Mouse (Mus musculus): ENCODE data around the gene Tmem59l. TPM values are rescaled to one million over a fixed set of nuclear protein-coding genes. Genes with fewer than 3 reads are reported as not detected.

The Tmem59l gene
- total RNA-seq, 2 experiments from 2014 or later, result 279 to 317 TPM

DNA sequence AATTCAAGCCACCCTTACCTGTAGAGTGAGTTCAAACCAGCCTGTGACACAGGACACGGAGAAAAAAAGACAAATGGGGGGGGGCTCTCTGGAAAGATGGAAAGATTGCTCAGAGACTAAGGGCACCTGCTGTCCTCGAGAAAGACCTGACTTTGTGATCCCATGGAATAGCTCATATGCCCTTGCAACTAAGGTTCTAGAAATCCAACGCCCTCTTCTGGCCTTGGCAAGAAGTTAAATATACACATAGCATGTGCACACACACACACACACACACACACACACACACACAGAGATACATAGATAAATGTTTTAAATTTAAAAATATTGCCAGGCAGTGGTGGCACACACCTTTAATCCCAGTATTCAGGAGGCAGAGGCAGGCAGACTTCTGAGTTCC, 46.9 kb downstream of the Tmem59l start:
- intact Hi-C loops (cut with DNase I), result no loop called here

DNA sequence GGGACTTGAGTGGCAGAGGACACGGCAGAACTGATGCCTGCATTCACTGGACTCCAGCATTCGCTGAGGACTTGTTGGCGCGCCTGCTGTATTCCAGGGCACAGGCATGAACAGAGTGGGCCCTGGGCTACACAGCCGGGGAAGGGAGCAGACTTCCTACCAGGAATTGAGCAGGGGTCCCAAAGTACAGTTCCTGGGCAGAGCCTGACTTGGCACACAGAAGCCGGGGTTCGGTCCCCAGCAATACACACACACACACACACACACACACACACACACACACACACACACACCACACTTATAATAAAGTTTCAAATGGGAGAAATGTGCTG, 47.3 kb downstream of the Tmem59l start:
- DNase-seq (ENCODE audit: low spot score in 2 of 2), result no peak

More for the DNA sequence above, 46.9 kb downstream of the Tmem59l start:
- no peak for DNase-seq (ENCODE audit: low spot score in 2 of 2)

GRCm38 (mm10) chr8:70439055-70439847, 47.9 kb downstream of the Tmem59l start, which contains the start of gene Crtc1:
Crtc1 (minus strand) TSS chr8:70439579.
- intact Hi-C loops (cut with DNase I), result loop anchor here (5.0 kb wide), 1 partner anchor 63 kb away; no protein-coding TSS in a partner anchor
- DNase-seq (ENCODE audit: low spot score in 2 of 2), result peak; percentile 96 to 97

More for the DNA sequence above, 47.3 kb downstream of the Tmem59l start:
- intact Hi-C loops (cut with DNase I), result loop anchor here (5.0 kb wide), 1 partner anchor 62 kb away; no protein-coding TSS in a partner anchor

DNA sequence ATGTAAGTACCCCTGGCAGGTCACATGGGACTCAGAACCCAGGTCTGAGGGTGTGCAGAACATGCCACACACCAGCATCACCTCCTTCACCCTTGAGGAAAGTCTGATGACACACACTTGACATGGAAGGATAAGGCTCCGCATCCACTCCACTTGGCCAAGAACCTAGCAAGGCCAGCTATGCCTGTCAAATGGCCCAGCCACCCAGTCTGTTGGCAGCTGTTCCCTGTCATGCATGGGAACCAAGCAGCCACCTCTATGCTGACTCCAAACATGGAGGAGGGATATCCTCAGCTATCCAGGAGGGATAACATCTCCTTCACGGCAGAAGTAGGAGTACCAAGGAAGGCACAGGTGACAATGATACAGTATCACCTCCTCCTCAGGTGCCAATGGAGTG, 48.7 kb downstream of the Tmem59l start:
- intact Hi-C loops (cut with DNase I), result loop anchor here (5.0 kb wide), 1 partner anchor 64 kb away; no protein-coding TSS in a partner anchor
- DNase-seq (ENCODE audit: low spot score in 2 of 2), result no peak

DNA sequence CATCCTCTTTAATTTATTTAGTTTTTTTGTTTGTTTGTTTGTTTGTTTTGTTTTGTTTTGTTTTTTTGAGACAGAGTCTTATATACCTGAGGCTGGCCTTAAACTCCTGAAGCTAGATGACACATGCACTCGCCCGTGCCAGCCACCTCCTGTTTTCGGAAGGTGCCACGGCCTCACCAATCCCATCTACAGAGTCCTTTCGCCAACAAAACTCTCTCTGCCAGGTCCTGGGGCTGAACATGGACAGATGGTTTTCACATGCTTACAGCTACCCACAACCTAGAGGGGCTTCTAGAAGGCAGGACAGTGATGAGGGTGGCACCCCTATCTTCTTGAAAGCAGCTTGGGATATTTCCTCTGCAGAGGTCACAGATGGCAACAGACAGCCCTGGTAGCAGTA, 52.0 kb downstream of the Tmem59l start:
- intact Hi-C loops (cut with DNase I), result loop anchor here (5.0 kb wide), 1 partner anchor 67 kb away; no protein-coding TSS in a partner anchor
- no peak for DNase-seq (ENCODE audit: low spot score in 2 of 2)

Other genes starting within 250 kb of the Tmem59l start
- 1 to 10 TPM; 9.1 to 9.6 TPM for gene Homer3, start 204.5 kb downstream of the Tmem59l start, total RNA-seq (2021)
- gene Ddx49, start 184.9 kb downstream of the Tmem59l start, total RNA-seq (2021), result 10 to 100 TPM; 47.8 to 49.8 TPM
- 100 to 1,000 TPM; 124 to 139 TPM for gene Cope, start 184.8 kb downstream of the Tmem59l start, total RNA-seq (2021)
- gene Cers1, start 171.6 kb downstream of the Tmem59l start, total RNA-seq (2021), result 100 to 1,000 TPM; 101 to 104 TPM
- gene Gdf1, start 157.5 kb downstream of the Tmem59l start, total RNA-seq (2021), result 10 to 100 TPM; 15.3 to 23.7 TPM
- gene Upf1, start 134.1 kb downstream of the Tmem59l start, total RNA-seq (2021), result 10 to 100 TPM; 59.2 to 66.3 TPM
- under 1 TPM; 0.25 to 0.88 TPM for gene Comp, start 113.8 kb downstream of the Tmem59l start, total RNA-seq (2021)
- gene Crtc1, start 47.8 kb downstream of the Tmem59l start, total RNA-seq (2021), result 100 to 1,000 TPM; 116 to 140 TPM
- gene Klhl26, start 10.4 kb downstream of the Tmem59l start, total RNA-seq (2021), result 10 to 100 TPM; 43.6 to 44.6 TPM
- 1 to 10 TPM; 4.1 to 4.6 TPM for gene Crlf1, start 5.8 kb upstream of the Tmem59l start, total RNA-seq (2021)
- gene Rex1bd, start 19.4 kb upstream of the Tmem59l start, total RNA-seq (2021), result 100 to 1,000 TPM; 106 to 108 TPM
- 100 to 1,000 TPM; 828 to 997 TPM for gene Uba52, start 23.4 kb upstream of the Tmem59l start, total RNA-seq (2021)
- gene Fkbp8, start 40.4 kb upstream of the Tmem59l start, total RNA-seq (2021), result 100 to 1,000 TPM; 403 to 432 TPM
- gene Kxd1, start 40.6 kb upstream of the Tmem59l start, total RNA-seq (2021), result 10 to 100 TPM; 45.0 to 49.7 TPM
- 10 to 100 TPM; 19.1 to 20.7 TPM for gene Ell, start 52.1 kb upstream of the Tmem59l start, total RNA-seq (2021)
- gene Isyna1, start 107.0 kb upstream of the Tmem59l start, total RNA-seq (2021), result 10 to 100 TPM; 47.5 to 53.0 TPM
- gene Ssbp4, start 121.5 kb upstream of the Tmem59l start, total RNA-seq (2021), result 100 to 1,000 TPM; 257 to 265 TPM
- 1 to 10 TPM in 1 of 2 experiments, under 1 TPM in 1; 0.44 to 1.2 TPM for gene Lrrc25, start 128.8 kb upstream of the Tmem59l start, total RNA-seq (2021)
- not detected for gene Gdf15, start 145.1 kb upstream of the Tmem59l start, total RNA-seq (2021)
- 10 to 100 TPM; 11.6 to 17.2 TPM for gene Pgpep1, start 173.0 kb upstream of the Tmem59l start, total RNA-seq (2021)
- 10 to 100 TPM; 59.1 to 69.8 TPM for gene Lsm4, start 185.9 kb upstream of the Tmem59l start, total RNA-seq (2021)
- 100 to 1,000 TPM; 219 to 272 TPM for gene Jund, start 211.6 kb upstream of the Tmem59l start, total RNA-seq (2021)
- under 1 TPM; 0.10 to 0.34 TPM for gene Iqcn, start 216.1 kb upstream of the Tmem59l start, total RNA-seq (2021)
- not detected for gene Gm3336, start 231.2 kb upstream of the Tmem59l start, total RNA-seq (2021)
- 1 to 10 TPM in 1 of 2 experiments, under 1 TPM in 1; 0.89 to 2.0 TPM for gene Pde4c, start 236.4 kb upstream of the Tmem59l start, total RNA-seq (2021)